Mouse (Mus musculus) lung, embryonic 14.5 days (tissue): ENCODE measurements around the gene Rab11fip4. TPM values are rescaled to one million over a fixed set of nuclear protein-coding genes. Genes with fewer than 3 reads are reported as not detected.

ENCODE experiments used
- ATAC-seq: fragments of 200-750 bp; cut with Nextera tagmentation; 2 replicates; pipeline ENCODE4 v1.8.0; 2017; ENCODE audit warnings: mild to moderate bottlenecking, moderate TSS enrichment, moderate library complexity; ENCODE audit not compliant: insufficient read depth
- DNase-seq: peaks from one replicate; pipeline ENCODE4 v3.0.0-alpha.2; 2015
- H3K27ac ChIP-seq: fragments of 300-500 bp; sonication (generic); 2 replicates; pipeline ENCODE4 v1.5.1; 2014; ENCODE audit warnings: low read depth, mild to moderate bottlenecking, moderate library complexity
- H3K27me3 ChIP-seq: fragments of 300-500 bp; sonication (generic); 2 replicates; pipeline ENCODE4 v1.6.1; 2014; ENCODE audit warnings: low read length, control low read depth; ENCODE audit not compliant: insufficient read depth
- H3K36me3 ChIP-seq: fragments of 300-500 bp; sonication (generic); 2 replicates; pipeline ENCODE4 v1.6.1; 2014; ENCODE audit warnings: control low read depth; ENCODE audit not compliant: insufficient read depth
- H3K4me1 ChIP-seq: fragments of 300-500 bp; sonication (generic); 2 replicates; pipeline ENCODE4 v1.6.1; 2014; ENCODE audit warnings: antibody characterized with exemption, control low read depth; ENCODE audit not compliant: insufficient read depth
- H3K4me2 ChIP-seq: fragments of 300-500 bp; sonication (generic); 2 replicates; pipeline ENCODE4 v1.6.1; 2014; ENCODE audit warnings: mild to moderate bottlenecking
- H3K4me3 ChIP-seq: fragments of 300-500 bp; sonication (generic); 2 replicates; pipeline ENCODE4 v1.5.1; 2014; ENCODE audit warnings: low read depth, low read length
- H3K9ac ChIP-seq: fragments of 300-500 bp; sonication (generic); 2 replicates; pipeline ENCODE4 v1.6.1; 2014
- H3K9me3 ChIP-seq: fragments of 300-500 bp; sonication (generic); 2 replicates; pipeline ENCODE4 v1.6.1; 2016; ENCODE audit warnings: low read depth, low read length, control low read depth
- CTCF ChIP-seq: IDR thresholded peaks from 2 replicates; pipeline ENCODE4 v1.5.1; 2016; ENCODE audit warnings: antibody characterized with exemption, low read depth
- WGBS: fragments of 180-500 bp; shearing (Covaris S2); extraction: QIAGEN DNeasy Blood & Tissue Kit; methylation state at CpG from one replicate; pipeline ENCODE4 v1.1.7; 2014; 5-methylcytosine and 5-hydroxymethylcytosine counted together
- polyA plus RNA-seq: library from polyadenylated mRNA; unstranded; fragments of >200 nt; fragmentation: Nextera tagmentation; extraction: Ambion mirVana; gene quantifications from 2 replicates; pipeline ENCODE4 v1.2.1, GENCODE M21; 2014

Gene Rab11fip4
- polyA plus RNA-seq, 1 experiment from 2014 or later, result 2.3 TPM

- no peak overlapping the region for H3K4me3 ChIP-seq
- ATAC-seq, result no peak
- H3K9me3 ChIP-seq, result no peaks in the 10 kb centered on the region
- H3K27me3 ChIP-seq, result no peaks in the 10 kb centered on the region
- H3K9ac ChIP-seq, result no peak overlapping the region
- no peak overlapping the region for H3K27ac ChIP-seq
- no peaks in the 10 kb centered on the region for H3K36me3 ChIP-seq
- peaks cover 8% of the 10 kb centered on the region; the same call in 1 of the 2 replicates for H3K4me1 ChIP-seq
- no peak overlapping the region for H3K4me2 ChIP-seq
- 47% methylated on average over 6 of the region's 6 CpGs for WGBS
- peak; percentile 65 for TF ChIP-seq CTCF
- DNase-seq, result peak; percentile 44
Measured at GRCm38 (mm10) chr11:79671668-79672281, 80.8 kb downstream of the Rab11fip4 start.

- Histone ChIP-seq H3K4me1 (peaks cover 8% of the 10 kb centered on the region; the same call in 1 of the 2 replicates), H3K9me3 (no peaks in the 10 kb centered on the region), H3K36me3 (no peaks in the 10 kb centered on the region), H3K27ac (no peak overlapping the region), H3K4me3 (no peak overlapping the region), H3K27me3 (no peaks in the 10 kb centered on the region), H3K4me2 (no peak overlapping the region), H3K9ac (no peak overlapping the region)
- no peak for TF ChIP-seq CTCF
- DNase-seq, result no peak
- WGBS, result 60% methylated on average over 5 of the region's 5 CpGs
- ATAC-seq, result no peak
Measured at GRCm38 (mm10) chr11:79673072-79673471, 82.1 kb downstream of the Rab11fip4 start.

GRCm38 (mm10) chr11:79673717-79674116 lies 82.7 kb downstream of the Rab11fip4 start:
- ATAC-seq (no peak), DNase-seq (no peak)
- H3K36me3 ChIP-seq, result no peaks in the 10 kb centered on the region
- no peak overlapping the region for H3K9ac ChIP-seq
- H3K4me3 ChIP-seq, result no peak overlapping the region
- H3K4me1 ChIP-seq, result peaks cover 8% of the 10 kb centered on the region; the same call in 1 of the 2 replicates
- H3K4me2 ChIP-seq, result no peak overlapping the region
- WGBS, result 53% methylated on average over 8 of the region's 8 CpGs
- H3K27me3 ChIP-seq, result no peaks in the 10 kb centered on the region
- no peak for TF ChIP-seq CTCF
- H3K27ac ChIP-seq, result no peak overlapping the region
- no peaks in the 10 kb centered on the region for H3K9me3 ChIP-seq

GRCm38 (mm10) chr11:79674231-79674630 lies 83.2 kb downstream of the Rab11fip4 start:
- no peak overlapping the region for H3K27ac ChIP-seq

GRCm38 (mm10) chr11:79674632-79675031 lies 83.6 kb downstream of the Rab11fip4 start:
- ATAC-seq, result no peak
- Histone ChIP-seq H3K9me3 (no peaks in the 10 kb centered on the region), H3K27me3 (no peaks in the 10 kb centered on the region), H3K4me2 (no peak overlapping the region), H3K36me3 (no peaks in the 10 kb centered on the region), H3K4me1 (peaks cover 8% of the 10 kb centered on the region; the same call in 1 of the 2 replicates), H3K4me3 (no peak overlapping the region), H3K9ac (no peak overlapping the region), H3K27ac (no peak overlapping the region)
- TF ChIP-seq CTCF, result no peak
- WGBS, result 80% methylated on average over 7 of the region's 7 CpGs
- DNase-seq, result no peak

More at GRCm38 (mm10) chr11:79674231-79674630, 83.2 kb downstream of the Rab11fip4 start:
- Histone ChIP-seq H3K9ac (no peak overlapping the region), H3K4me2 (no peak overlapping the region), H3K36me3 (no peaks in the 10 kb centered on the region), H3K27me3 (no peaks in the 10 kb centered on the region), H3K4me1 (peaks cover 8% of the 10 kb centered on the region; the same call in 1 of the 2 replicates), H3K4me3 (no peak overlapping the region), H3K9me3 (no peaks in the 10 kb centered on the region)
- ATAC-seq (no peak), DNase-seq (no peak)
- WGBS, result 68% methylated on average over 3 of the region's 3 CpGs
- TF ChIP-seq CTCF, result no peak

GRCm38 (mm10) chr11:79675285-79675684 lies 84.3 kb downstream of the Rab11fip4 start:
- H3K27me3 ChIP-seq, result no peaks in the 10 kb centered on the region
- no peak overlapping the region for H3K27ac ChIP-seq
- WGBS, result 67% methylated on average over 12 of the region's 12 CpGs
- no peak overlapping the region for H3K4me3 ChIP-seq
- TF ChIP-seq CTCF, result no peak
- H3K4me1 ChIP-seq, result peaks cover 4% of the 10 kb centered on the region; the same call in 1 of the 2 replicates
- H3K4me2 ChIP-seq, result no peak overlapping the region
- no peak overlapping the region for H3K9ac ChIP-seq
- ATAC-seq (no peak), DNase-seq (no peak)
- no peaks in the 10 kb centered on the region for H3K9me3 ChIP-seq
- H3K36me3 ChIP-seq, result no peaks in the 10 kb centered on the region

GRCm38 (mm10) chr11:79675994-79676393 lies 85.0 kb downstream of the Rab11fip4 start:
- no peaks in the 10 kb centered on the region for H3K9me3 ChIP-seq
- no peak overlapping the region for H3K27ac ChIP-seq
- ATAC-seq, result no peak
- no peaks in the 10 kb centered on the region for H3K36me3 ChIP-seq
- 55% methylated on average over 6 of the region's 6 CpGs for WGBS
- H3K4me1 ChIP-seq, result no peaks in the 10 kb centered on the region
- TF ChIP-seq CTCF, result no peak
- H3K27me3 ChIP-seq, result no peaks in the 10 kb centered on the region
- H3K9ac ChIP-seq, result no peak overlapping the region
- DNase-seq, result no peak
- H3K4me2 ChIP-seq, result no peak overlapping the region
- no peak overlapping the region for H3K4me3 ChIP-seq
